Mouse (Mus musculus): ENCODE measurements around the gene Gm10337. TPM values are rescaled to one million over a fixed set of nuclear protein-coding genes. Genes with fewer than 3 reads are reported as not detected.

Gene Gm10337
- total RNA-seq, 2 experiments from 2014 or later = 3.6 TPM; not detected in 1

- intact Hi-C loops (cut with DNase I) = no loop called here
- no peak for DNase-seq
Observed at GRCm38 (mm10) chr15:102515791-102516190, 12.3 kb downstream of the Gm10337 start.

GRCm38 (mm10) chr15:102516293-102516692, 12.8 kb downstream of the Gm10337 start:
- peak in 1 of 2 experiments; percentile 43 for DNase-seq
- intact Hi-C loops (cut with DNase I) = no loop called here

GRCm38 (mm10) chr15:102516728-102517404, 13.3 kb downstream of the Gm10337 start, which contains the start of gene Map3k12:
Gene Map3k12 (minus strand): TSS chr15:102517064.
- intact Hi-C loops (cut with DNase I) = no loop called here
- peak; percentile 81 to 82 for DNase-seq

- intact Hi-C loops (cut with DNase I) = no loop called here
- DNase-seq = no peak
Observed at GRCm38 (mm10) chr15:102517631-102517975, 14.1 kb downstream of the Gm10337 start.

- intact Hi-C loops (cut with DNase I) = loop anchor here (2.0 kb wide), 1 partner anchor 49 kb away; no protein-coding TSS in a partner anchor
Observed at GRCm38 (mm10) chr15:102517976-102518858, 14.7 kb downstream of the Gm10337 start, which contains the start of gene Tarbp2. Gene Tarbp2 (plus strand): TSS chr15:102518192.

GRCm38 (mm10) chr15:102518859-102519201, 15.3 kb downstream of the Gm10337 start:
- no peak for DNase-seq
- intact Hi-C loops (cut with DNase I) = loop anchor here (2.0 kb wide), 1 partner anchor 50 kb away; no protein-coding TSS in a partner anchor

More at GRCm38 (mm10) chr15:102517976-102518858, 14.7 kb downstream of the Gm10337 start, which contains the start of gene Tarbp2:
- peak; percentile 99 to 100 for DNase-seq

GRCm38 (mm10) chr15:102519211-102520141, 16.0 kb downstream of the Gm10337 start:
- intact Hi-C loops (cut with DNase I) = loop anchor here (2.0 kb wide), 1 partner anchor 51 kb away; no protein-coding TSS in a partner anchor
- no peak for DNase-seq

- DNase-seq = no peak
- intact Hi-C loops (cut with DNase I) = no loop called here
Observed at GRCm38 (mm10) chr15:102520416-102520815, 16.9 kb downstream of the Gm10337 start.

- no peak for DNase-seq
- intact Hi-C loops (cut with DNase I) = no loop called here
Observed at GRCm38 (mm10) chr15:102521480-102521879, 18.0 kb downstream of the Gm10337 start.

- intact Hi-C loops (cut with DNase I) = loop anchor here (2.0 kb wide), 1 partner anchor 62 kb away; no protein-coding TSS in a partner anchor
- peak; percentile 78 to 87 for DNase-seq
Observed at GRCm38 (mm10) chr15:102524892-102525485, 21.5 kb downstream of the Gm10337 start, which contains the start of gene Npff. Gene Npff (minus strand): TSS chr15:102524942.

- intact Hi-C loops (cut with DNase I) = no loop called here
- DNase-seq = no peak
Observed at GRCm38 (mm10) chr15:102526111-102527002, 22.8 kb downstream of the Gm10337 start.

GRCm38 (mm10) chr15:102527936-102528335, 24.4 kb downstream of the Gm10337 start:
- DNase-seq = no peak
- intact Hi-C loops (cut with DNase I) = no loop called here

- no peak for DNase-seq
- intact Hi-C loops (cut with DNase I) = no loop called here
Observed at GRCm38 (mm10) chr15:102528396-102528795, 24.9 kb downstream of the Gm10337 start.

- no peak for DNase-seq
- intact Hi-C loops (cut with DNase I) = no loop called here
Observed at GRCm38 (mm10) chr15:102530566-102530965, 27.0 kb downstream of the Gm10337 start.

GRCm38 (mm10) chr15:102531586-102531985, 28.1 kb downstream of the Gm10337 start:
- no peak for DNase-seq
- intact Hi-C loops (cut with DNase I) = no loop called here

GRCm38 (mm10) chr15:102532106-102532900, 28.8 kb downstream of the Gm10337 start:
- intact Hi-C loops (cut with DNase I) = no loop called here
- DNase-seq = no peak

- intact Hi-C loops (cut with DNase I) = no loop called here
Observed at GRCm38 (mm10) chr15:102533926-102534325, 30.4 kb downstream of the Gm10337 start.

GRCm38 (mm10) chr15:102544801-102545200, 41.3 kb downstream of the Gm10337 start:
- DNase-seq = no peak
- intact Hi-C loops (cut with DNase I) = no loop called here

More at GRCm38 (mm10) chr15:102533926-102534325, 30.4 kb downstream of the Gm10337 start:
- no peak for DNase-seq

All from heart, postnatal 10 days (tissue).